Mouse (Mus musculus) hindbrain, embryonic 11.5 days (tissue): ENCODE results near the gene C5ar2. TPM values are rescaled to one million over a fixed set of nuclear protein-coding genes. Genes with fewer than 3 reads are reported as not detected.
A peak's percentile ranks its signal among the peaks of the same experiment; 100 is the strongest.

Experiments
- ATAC-seq: fragments of 200-750 bp; cut with Nextera tagmentation; 2 replicates; pipeline ENCODE4 v1.8.0; 2017; ENCODE audit warnings: mild to moderate bottlenecking, moderate TSS enrichment, moderate library complexity; ENCODE audit not compliant: low FRiP score
- DNase-seq: peaks from one replicate; pipeline ENCODE4 v3.0.0-alpha.2; 2015; ENCODE audit warnings: low spot score
- H3K27ac ChIP-seq: fragments of 300-500 bp; sonication (generic); 2 replicates; pipeline ENCODE4 v1.5.1; 2014; ENCODE audit warnings: mild to moderate bottlenecking, low read depth, low read length
- H3K27me3 ChIP-seq: fragments of 300-500 bp; sonication (generic); 2 replicates; pipeline ENCODE4 v1.6.1; 2014; ENCODE audit warnings: mild to moderate bottlenecking, low read length, moderate library complexity, mixed read lengths; ENCODE audit not compliant: control insufficient read depth, insufficient read depth
- H3K36me3 ChIP-seq: fragments of 300-500 bp; sonication (generic); 2 replicates; pipeline ENCODE4 v1.6.1; 2014; ENCODE audit warnings: mild to moderate bottlenecking, low read length, moderate library complexity, mixed read lengths; ENCODE audit not compliant: control insufficient read depth, insufficient read depth
- H3K4me1 ChIP-seq: fragments of 300-500 bp; sonication (generic); replicated peaks from 2 replicates; pipeline ENCODE4 v1.6.1; 2014; ENCODE audit warnings: low read length, mixed read lengths; ENCODE audit not compliant: control insufficient read depth, insufficient read depth
- H3K4me2 ChIP-seq: fragments of 300-500 bp; sonication (generic); replicated peaks from 2 replicates; pipeline ENCODE4 v1.6.1; 2014; ENCODE audit warnings: mild to moderate bottlenecking, low read depth, low read length
- H3K4me3 ChIP-seq: fragments of 300-500 bp; sonication (generic); 2 replicates; pipeline ENCODE4 v1.5.1; 2014; ENCODE audit warnings: low read depth, low read length
- H3K9ac ChIP-seq: fragments of 300-500 bp; sonication (generic); 2 replicates; pipeline ENCODE4 v1.6.1; 2014; ENCODE audit warnings: low read depth, low read length
- H3K9me3 ChIP-seq: fragments of 300-500 bp; sonication (generic); 2 replicates; pipeline ENCODE4 v1.6.1; 2016; ENCODE audit warnings: low read length; ENCODE audit not compliant: control insufficient read depth
- WGBS: fragments of 180-500 bp; shearing (Covaris S2); extraction: QIAGEN DNeasy Blood & Tissue Kit; methylation state at CpG from one replicate; pipeline ENCODE4 v1.1.7; 2014; 5-methylcytosine and 5-hydroxymethylcytosine counted together
- polyA plus RNA-seq: library from polyadenylated mRNA; unstranded; fragments of >200 nt; fragmentation: Nextera tagmentation; extraction: Ambion mirVana; gene quantifications from 2 replicates; pipeline ENCODE4 v1.2.1, GENCODE M21; 2014

C5ar2 gene
- polyA plus RNA-seq: 0.04 and 0.11 TPM in 2 replicates

DNA sequence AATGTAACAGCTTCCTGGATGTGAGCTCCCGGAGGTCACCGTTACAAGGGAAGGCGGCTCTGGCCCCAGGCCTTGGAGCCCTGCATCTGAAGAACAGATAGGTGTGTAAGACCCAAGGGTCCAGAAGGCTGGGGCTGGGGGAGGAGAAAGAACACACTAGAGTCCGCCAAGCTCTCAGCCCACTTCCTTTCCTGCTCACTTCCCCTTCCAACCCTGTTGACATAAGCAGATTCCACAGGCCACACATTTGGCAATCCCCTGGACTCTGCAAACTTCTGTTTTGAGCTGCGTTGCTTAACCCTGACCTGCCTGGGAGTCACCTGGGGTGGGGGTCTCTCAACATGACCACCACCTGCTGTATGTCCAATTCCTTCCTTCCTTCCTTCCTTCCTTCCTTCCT lies at the start of gene C5ar2:
Gene C5ar2 (minus strand): TSS at position 88 of the 400 bp plus-strand sequence.
- Histone ChIP-seq H3K4me2 (no peak within 1 kb of the TSS), H3K4me3 (no peak within 1 kb of the TSS), H3K36me3 (no peaks in the 10 kb centered on the region), H3K9me3 (no peaks in the 10 kb centered on the region), H3K27ac (no peak within 1 kb of the TSS), H3K9ac (no peak within 1 kb of the TSS), H3K4me1 (no peaks in the 10 kb centered on the region), H3K27me3 (no peaks in the 10 kb centered on the region)
- 76% methylated on average over 5 of the region's 5 CpGs for WGBS
- DNase-seq (no peak), ATAC-seq (no peak)

DNA sequence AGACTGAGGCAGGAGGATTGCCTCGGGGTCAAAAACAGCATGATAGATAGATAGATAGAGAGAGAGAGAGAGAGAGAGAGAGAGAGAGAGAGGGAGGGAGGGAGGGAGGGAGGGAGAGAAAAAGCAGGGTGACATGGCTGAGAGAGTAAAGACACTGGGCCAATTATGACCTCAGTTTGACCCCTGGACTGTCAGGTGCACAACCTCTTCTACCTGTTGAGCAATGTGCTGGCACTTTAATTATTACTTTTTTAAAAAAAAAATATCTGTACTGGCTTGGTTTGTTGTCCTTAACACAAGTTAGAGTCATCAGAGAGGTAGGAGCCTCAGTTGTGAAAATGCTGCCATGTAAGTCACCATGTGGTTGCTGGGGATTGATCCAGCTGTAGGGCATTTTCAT lies 43.8 kb upstream of the C5ar2 start:
- 65% methylated on average over 1 of the region's 1 CpGs for WGBS
- Histone ChIP-seq H3K4me2 (no peak overlapping the region), H3K4me1 (no peaks in the 10 kb centered on the region; the same call in 1 of the 2 replicates), H3K9me3 (no peaks in the 10 kb centered on the region), H3K27ac (no peak overlapping the region), H3K9ac (no peak overlapping the region), H3K4me3 (no peak overlapping the region), H3K27me3 (no peaks in the 10 kb centered on the region), H3K36me3 (0 out of 2 replicates have a peak, but pooled peaks cover 4% of the 10 kb centered on the region)
- DNase-seq (no peak), ATAC-seq (no peak)

GRCm38 (mm10) chr7:16287016-16287415 lies 43.1 kb upstream of the C5ar2 start:
- Histone ChIP-seq H3K36me3 (0 out of 2 replicates have a peak, but pooled peaks cover 4% of the 10 kb centered on the region), H3K4me3 (peak overlapping the region; percentile 72), H3K4me1 (no peaks in the 10 kb centered on the region; the same call in 1 of the 2 replicates), H3K9ac (0 out of 2 replicates have a peak overlapping the region, but pooled peaks have one; percentile 73), H3K27me3 (no peaks in the 10 kb centered on the region), H3K4me2 (peak overlapping the region; percentile 51), H3K9me3 (no peaks in the 10 kb centered on the region), H3K27ac (no peak overlapping the region)
- DNase-seq (no peak), ATAC-seq (no peak)
- WGBS: 85% methylated on average over 2 of the region's 2 CpGs

DNA sequence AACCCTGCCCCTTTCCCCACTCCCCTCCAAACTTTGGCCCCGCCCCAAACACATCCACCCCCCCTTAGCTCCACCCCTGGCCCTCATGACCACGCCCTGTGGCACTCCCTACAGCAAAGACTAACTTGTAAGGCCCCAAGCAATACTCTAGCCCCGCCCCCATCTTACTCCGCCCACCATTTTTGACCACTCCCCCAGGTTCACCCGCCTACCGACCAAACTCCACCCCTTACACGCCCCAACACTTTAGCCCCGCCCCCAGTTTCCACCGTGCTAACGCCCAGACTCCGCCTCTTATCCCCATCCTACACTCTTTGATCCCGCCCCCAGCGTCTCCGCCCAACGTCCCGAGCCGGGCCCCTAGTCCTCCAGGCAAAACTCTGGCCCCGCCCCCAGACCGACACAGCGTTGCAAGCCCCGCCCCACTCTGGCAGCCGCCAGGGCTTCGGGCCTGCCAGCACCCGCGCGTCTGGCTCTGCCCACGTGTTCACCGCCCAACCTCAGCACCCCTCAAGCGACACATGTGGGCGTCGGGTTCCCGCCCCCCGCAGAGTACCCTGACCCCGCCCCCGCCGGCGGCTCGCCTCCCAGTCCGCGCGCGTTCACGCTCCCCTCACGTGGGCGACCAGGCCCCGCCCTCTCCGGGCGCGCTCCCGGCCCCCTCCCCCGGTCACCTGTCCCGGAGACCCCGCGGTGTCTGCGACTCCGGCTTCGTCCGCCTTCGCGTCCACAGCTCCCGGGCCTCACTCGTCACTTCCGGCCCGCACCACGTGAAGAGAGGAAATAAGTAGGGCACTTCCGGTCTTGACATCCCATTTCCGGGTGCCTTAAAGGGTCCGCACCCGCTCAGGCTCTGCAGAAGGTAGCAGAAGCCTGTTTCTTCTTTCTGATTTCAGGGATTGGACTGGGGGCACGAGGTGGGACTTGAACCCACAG lies 42.3 kb upstream of the C5ar2 start, which contains the start of gene Ccdc9:
Gene Ccdc9 (minus strand): TSS at position 770 of the 936 bp plus-strand sequence.
- Histone ChIP-seq H3K4me1 (no peaks in the 10 kb centered on the region; the same call in 1 of the 2 replicates), H3K9ac (peak within 1 kb of the TSS; percentile 73), H3K36me3 (0 out of 2 replicates have a peak, but pooled peaks cover 4% of the 10 kb centered on the region), H3K9me3 (no peaks in the 10 kb centered on the region), H3K27ac (peak within 1 kb of the TSS; percentile 91), H3K27me3 (no peaks in the 10 kb centered on the region), H3K4me2 (peak within 1 kb of the TSS; percentile 51), H3K4me3 (peak within 1 kb of the TSS; percentile 72)
- ATAC-seq (peak; percentile 93), DNase-seq (peak; percentile 99)
- under 1% methylated on average over 59 of the region's 70 CpGs for WGBS

GRCm38 (mm10) chr7:16285450-16286025 lies 41.6 kb upstream of the C5ar2 start:
- ATAC-seq: peak; percentile 65
- Histone ChIP-seq H3K9ac (no peak overlapping the region), H3K9me3 (no peaks in the 10 kb centered on the region), H3K36me3 (0 out of 2 replicates have a peak, but pooled peaks cover 4% of the 10 kb centered on the region), H3K4me3 (peak overlapping the region; percentile 72), H3K27me3 (no peaks in the 10 kb centered on the region), H3K27ac (no peak overlapping the region), H3K4me2 (peak overlapping the region; percentile 51), H3K4me1 (no peaks in the 10 kb centered on the region; the same call in 1 of the 2 replicates)
- 4% methylated on average over 14 of the region's 14 CpGs for WGBS
- DNase-seq: peak; percentile 39

GRCm38 (mm10) chr7:16284904-16285303 lies 41.0 kb upstream of the C5ar2 start:
- Histone ChIP-seq H3K4me2 (no peak overlapping the region; the same call in 1 of the 2 replicates), H3K27me3 (no peaks in the 10 kb centered on the region), H3K4me1 (no peaks in the 10 kb centered on the region; the same call in 1 of the 2 replicates), H3K27ac (no peak overlapping the region), H3K4me3 (peak overlapping the region; percentile 72), H3K36me3 (0 out of 2 replicates have a peak, but pooled peaks cover 4% of the 10 kb centered on the region), H3K9ac (no peak overlapping the region), H3K9me3 (no peaks in the 10 kb centered on the region)
- WGBS: 77% methylated on average over 9 of the region's 9 CpGs
- no peak for ATAC-seq
- DNase-seq: no peak

- Histone ChIP-seq H3K9me3 (no peaks in the 10 kb centered on the region), H3K27me3 (no peaks in the 10 kb centered on the region), H3K36me3 (0 out of 2 replicates have a peak, but pooled peaks cover 4% of the 10 kb centered on the region), H3K9ac (no peak overlapping the region), H3K4me1 (no peaks in the 10 kb centered on the region; the same call in 1 of the 2 replicates), H3K4me3 (no peak overlapping the region), H3K27ac (no peak overlapping the region), H3K4me2 (no peak overlapping the region)
- 89% methylated on average over 8 of the region's 8 CpGs for WGBS
- DNase-seq (no peak), ATAC-seq (no peak)
Measured at GRCm38 (mm10) chr7:16284001-16284400, 40.0 kb upstream of the C5ar2 start.

DNA sequence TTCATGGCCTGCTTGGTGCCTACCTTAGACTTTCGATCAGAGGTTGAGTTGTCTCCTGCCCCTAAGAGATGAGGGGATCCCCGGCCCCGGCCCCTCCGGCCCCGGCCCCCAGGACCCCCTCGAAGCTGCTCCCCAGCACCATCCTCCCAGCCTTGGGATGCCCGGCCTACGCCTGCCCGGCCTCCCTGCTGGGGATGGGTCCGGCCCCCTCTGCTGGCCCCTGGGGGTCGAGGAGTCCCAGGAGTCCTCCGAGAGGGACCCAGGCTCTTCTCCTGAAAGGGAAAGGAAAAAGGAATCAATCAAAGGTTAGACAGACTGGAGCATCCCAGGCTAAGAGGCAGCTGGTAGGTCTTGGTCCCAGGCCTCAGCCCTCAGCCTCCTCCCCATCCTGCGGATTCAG lies 38.4 kb upstream of the C5ar2 start:
- Histone ChIP-seq H3K27ac (no peak overlapping the region), H3K4me3 (no peak overlapping the region), H3K9ac (no peak overlapping the region), H3K4me2 (no peak overlapping the region), H3K4me1 (no peaks in the 10 kb centered on the region; the same call in 1 of the 2 replicates), H3K27me3 (no peaks in the 10 kb centered on the region), H3K9me3 (no peaks in the 10 kb centered on the region), H3K36me3 (peaks cover 4% of the 10 kb centered on the region; the same call in 1 of the 2 replicates)
- 94% methylated on average over 11 of the region's 13 CpGs for WGBS
- no peak for DNase-seq
- no peak for ATAC-seq
